Mouse (Mus musculus) lung, postnatal 4 days (tissue): ENCODE measurements around the gene Batf.
"Not testable (repeated sequence)": the region's sequence is repeated elsewhere in the genome, so short reads cannot be mapped to it uniquely, and the experiment has no call there.

ENCODE experiments used
- DNase-seq, 2 experiments: peaks; one replicate each; pipeline ENCODE4 v3.0.0; 2021

Batf gene

DNA sequence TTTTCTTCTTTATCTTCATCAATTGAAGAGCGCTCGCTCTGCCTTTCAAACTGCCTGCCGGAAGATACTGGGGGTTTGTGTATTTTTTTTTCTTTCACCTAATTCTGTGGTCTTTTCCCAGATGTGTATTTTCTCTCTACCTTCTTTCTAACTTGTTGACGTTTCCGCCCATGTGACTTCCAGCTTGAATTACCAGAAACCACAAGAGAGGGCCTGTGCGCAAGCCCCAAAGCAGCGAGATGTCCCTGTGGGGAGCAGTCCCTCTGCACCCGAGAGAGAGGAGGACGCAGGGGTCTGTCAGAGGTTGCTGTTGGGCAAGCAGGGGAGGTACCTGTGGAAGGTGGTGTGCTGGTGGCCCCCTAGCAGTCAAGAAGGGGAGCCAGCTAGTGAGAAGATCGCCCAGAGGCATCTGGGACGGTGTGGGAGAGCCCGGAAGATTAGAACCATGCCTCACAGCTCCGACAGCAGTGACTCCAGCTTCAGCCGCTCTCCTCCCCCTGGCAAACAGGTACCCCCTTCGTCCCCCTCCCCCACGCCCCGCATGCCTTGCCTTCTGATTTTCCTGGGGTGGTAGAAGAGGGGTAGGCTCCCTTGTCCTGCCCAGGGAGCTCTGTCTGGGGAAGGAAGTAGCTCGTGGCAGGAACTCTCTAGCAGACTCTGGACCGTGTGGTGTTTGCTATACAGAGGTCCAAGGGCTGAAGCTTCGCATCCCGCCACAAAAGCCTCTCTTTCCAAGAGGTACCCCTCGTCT, at the start of gene Batf:
Gene Batf, plus strand, starts transcription at position 204 of the 751 bp plus-strand sequence.
- DNase-seq = peak in 1 of 2 experiments; percentile 45

DNA sequence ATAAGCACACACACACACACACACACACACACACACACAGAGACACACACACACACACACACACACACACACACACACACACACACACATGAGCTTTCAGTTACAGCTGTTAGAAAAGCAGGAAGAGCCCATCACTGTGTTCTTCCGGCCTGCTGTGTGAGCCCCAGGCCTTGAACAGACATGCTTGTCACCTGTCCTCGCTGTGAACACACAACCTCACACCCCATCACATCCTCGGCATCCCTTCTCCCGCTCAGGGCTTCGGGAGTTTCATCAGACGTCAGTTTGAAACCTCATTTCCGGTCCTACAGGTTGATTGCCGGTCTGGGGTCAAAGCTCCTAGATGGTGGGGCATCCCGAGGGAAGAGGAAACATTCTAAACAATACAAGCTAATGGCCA, 48.5 kb upstream of the Batf start:
- DNase-seq = no peak

DNA sequence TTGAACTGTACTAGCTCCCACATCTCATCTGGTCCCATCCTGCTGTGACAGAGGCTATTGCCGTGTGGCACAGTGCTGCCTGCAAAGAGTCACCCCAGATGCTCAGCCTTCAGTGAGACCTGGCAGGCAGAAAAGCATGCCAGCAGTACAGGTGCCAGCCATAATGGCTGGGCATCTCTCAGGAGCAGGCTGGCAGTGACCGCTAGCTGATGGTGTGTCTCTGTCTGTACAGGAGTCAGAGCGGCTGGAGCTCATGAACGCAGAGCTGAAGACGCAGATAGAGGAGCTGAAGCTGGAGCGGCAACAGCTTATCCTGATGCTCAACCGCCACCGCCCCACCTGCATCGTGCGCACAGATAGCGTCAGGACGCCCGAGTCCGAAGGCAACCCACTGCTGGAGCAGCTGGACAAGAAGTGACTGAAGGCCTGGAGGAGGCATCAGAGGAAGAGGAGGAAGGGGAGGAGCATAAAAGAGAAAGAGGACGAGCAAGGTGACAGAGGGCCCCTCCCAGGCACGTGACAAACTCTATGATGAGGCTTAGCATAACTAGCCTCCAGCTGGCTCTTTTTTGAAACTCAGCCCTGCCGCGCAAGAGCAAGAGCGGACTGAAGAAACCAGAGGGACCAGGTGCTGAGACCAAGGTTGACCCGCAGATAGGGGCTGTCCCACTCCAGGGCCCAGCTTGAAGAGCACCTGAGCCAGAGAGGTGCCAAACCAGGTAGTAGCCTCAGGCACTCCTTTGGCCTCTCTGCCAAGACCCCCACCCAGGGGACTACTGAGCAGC, 47.7 kb upstream of the Batf start:
- no peak for DNase-seq

DNA sequence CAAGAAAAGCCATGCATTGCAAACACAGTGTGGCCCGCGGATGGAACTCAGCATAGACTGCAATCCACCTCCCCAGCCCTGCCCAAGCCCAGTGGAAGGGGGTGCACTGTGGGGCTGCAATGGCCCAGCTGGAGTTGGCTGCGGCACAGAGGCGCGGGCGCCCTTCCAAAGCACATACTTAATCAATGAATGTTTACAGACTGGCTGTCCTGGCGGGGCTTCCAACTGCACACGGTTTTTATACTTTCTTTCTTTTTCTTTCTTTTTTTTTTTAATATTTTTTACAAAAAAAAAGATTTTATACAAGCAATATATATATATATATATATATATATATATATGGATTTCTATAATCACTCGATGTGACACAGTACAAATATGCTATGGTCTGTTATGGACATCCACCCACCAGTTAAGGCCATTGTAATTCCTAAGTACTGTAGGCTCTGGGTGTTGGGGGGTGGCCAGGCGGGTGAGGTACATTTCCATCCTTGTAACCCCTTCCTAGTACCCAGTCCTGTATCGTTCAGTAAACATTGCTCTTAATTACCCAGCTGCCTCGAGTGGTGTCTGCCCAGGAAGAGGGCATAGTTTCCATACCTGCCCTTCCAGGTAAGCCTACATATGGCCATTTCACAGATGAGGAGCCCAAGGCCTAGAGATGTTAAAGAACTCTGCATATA, 47.0 kb upstream of the Batf start:
- peak; percentile 91 to 95 for DNase-seq

GRCm38 (mm10) chr12:85640852-85641563, 45.5 kb upstream of the Batf start:
- DNase-seq = no peak

GRCm38 (mm10) chr12:85641564-85641931, 44.9 kb upstream of the Batf start:
- DNase-seq = no peak

- no peak for DNase-seq
These were observed 42.7 kb upstream of the Batf start for GRCm38 (mm10) chr12:85643735-85644134.

- peak; percentile 55 to 64 for DNase-seq
These were observed 40.8 kb upstream of the Batf start for GRCm38 (mm10) chr12:85645664-85646063.

DNA sequence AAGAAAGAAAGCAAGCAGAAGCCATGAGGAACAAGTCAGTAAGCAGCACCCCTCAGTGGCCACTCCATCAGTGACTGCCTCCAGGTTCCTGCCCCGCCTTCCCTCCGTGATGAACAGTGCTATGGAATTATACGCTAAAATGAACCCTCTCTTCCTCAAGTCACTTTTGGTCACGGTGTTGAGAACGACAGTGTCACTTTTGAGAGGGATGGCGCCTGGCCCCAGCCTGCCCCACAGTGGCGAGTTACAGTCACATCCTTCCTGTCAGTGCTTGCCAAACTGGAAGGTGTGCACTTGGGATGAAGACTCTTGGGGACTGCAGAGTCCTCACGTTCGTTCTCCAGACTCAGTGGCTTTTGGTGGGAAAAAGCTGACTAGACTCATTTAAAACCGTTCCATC, 39.1 kb upstream of the Batf start:
- DNase-seq = peak; percentile 52 to 57

DNA sequence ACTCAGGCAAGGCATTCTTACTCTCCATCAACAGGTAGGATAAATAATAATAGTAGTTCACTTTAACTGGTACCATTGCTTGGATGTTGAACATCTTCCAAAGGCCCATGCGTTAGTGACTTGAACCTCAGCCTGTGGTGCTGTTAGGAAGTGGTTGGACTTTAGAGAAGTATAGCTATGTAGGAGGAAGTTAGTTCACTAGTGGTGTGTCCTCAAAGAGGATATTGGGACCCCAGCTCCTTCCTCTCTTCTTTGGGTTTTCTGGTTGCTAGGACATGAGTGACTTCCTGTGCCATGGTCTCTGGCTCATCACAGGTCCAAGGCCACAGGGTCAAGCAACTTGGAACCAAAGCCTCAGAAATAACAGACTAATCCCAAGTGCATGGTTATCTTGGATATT, 38.5 kb upstream of the Batf start:
- no peak for DNase-seq

- DNase-seq = peak in 1 of 2 experiments; percentile 35
These were observed 27.1 kb upstream of the Batf start for GRCm38 (mm10) chr12:85659319-85659718.

DNA sequence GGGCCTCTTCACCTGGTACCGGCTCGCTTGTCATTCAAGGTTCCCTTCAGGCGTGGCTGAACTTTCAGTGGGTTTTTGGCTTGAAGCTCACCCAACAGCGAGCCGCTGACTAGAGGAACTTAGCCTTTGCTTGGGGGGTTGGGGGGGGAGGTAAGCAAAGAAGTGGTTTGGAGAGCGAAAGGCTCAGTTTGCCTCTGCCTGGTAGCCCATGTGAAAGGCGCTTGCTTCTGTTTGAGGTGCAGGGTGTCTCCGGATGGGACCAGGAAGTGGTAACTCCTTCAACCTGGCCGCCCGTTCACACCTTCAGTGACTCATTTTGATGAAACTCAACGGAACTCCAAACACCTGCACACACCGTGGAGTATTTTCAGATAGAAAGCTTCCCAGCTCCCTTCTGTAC, 25.6 kb upstream of the Batf start:
- DNase-seq = no peak

DNA sequence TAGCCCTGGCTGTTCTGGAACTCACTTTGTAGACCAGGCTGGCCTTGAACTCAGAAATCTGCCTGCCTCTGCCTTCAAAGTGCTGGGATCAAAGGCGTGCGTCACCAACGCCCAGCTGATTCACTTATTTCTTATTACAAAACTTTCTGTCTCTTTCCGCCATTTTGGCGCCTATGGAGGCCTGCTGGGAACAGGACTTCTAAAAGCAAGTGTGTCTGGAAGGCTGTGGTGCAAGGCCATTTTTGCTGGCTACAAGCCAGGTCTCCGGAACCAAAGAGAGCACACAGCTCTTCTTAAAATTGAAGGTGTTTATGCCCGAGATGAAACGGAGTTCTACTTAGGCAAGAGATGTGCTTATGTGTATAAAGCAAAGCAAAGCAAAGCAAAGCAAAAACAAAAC, 24.2 kb upstream of the Batf start:
- not testable (repeated sequence) for DNase-seq

- peak; percentile 66 to 85 for DNase-seq
These were observed 23.6 kb upstream of the Batf start for GRCm38 (mm10) chr12:85662896-85663295.

- no peak for DNase-seq
These were observed 20.4 kb upstream of the Batf start for GRCm38 (mm10) chr12:85666112-85666511.

DNA sequence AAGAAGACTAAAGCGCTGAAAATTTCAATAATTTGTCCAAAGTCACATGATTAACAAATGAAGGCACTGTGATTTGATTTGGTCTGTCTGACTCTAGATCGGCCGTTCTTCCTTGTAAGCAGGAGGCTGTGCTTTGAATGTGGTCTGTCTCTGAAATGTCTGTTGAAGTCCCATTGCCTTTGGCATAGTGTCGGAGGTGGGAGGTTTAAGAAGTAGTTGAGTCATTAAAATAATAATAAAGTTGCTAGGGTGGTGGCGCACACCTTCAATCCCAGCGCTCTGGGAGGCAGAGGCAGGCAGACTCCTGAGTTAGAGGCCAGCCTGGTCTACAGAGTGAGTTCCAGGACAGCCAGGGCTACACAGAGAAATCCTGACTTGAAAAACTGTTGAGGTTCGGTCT, 19.4 kb upstream of the Batf start:
- DNase-seq = no peak

DNA sequence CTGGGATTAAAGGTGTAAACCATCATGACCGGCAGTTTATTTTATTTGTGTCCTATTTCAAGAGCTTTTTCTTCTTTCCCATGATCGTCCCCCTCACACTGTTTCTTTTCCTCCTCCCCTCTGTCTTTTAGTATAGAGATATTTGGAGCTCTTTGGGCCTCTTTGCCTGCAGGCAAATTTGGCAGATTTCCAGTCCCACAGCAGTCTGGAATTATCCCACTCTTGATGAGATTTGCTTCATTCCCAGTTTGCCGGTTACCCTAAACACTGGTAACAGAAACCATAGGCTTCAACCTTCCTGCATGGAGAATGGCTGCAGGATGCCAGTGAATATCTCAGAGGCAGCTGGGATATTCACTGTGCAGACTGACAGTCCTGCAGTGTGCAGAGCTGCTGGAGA, 17.8 kb upstream of the Batf start:
- no peak for DNase-seq

- DNase-seq = no peak
These were observed 16.4 kb upstream of the Batf start for GRCm38 (mm10) chr12:85670080-85670479.

GRCm38 (mm10) chr12:85673914-85674313, 12.6 kb upstream of the Batf start:
- no peak for DNase-seq

DNA sequence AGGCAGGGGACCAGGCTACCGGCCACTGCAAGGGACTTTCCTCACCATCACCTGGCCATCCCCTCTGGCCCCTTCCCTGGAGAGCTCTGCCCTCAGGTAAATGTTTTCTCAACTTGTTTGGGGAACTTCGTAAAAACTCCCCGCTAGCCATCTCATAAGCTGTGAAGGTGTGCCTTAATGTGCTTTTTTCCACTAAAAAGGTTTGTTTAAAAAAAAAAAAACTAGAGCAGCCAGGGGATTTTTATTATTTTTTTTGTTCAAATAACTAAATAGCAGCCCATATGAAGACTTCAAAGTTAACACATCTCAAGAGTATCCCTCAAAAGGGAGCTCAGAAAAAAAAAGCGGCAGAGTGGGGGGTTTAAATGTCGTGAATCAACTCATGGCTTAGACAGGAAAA, 7.4 kb upstream of the Batf start:
- no peak for DNase-seq

DNA sequence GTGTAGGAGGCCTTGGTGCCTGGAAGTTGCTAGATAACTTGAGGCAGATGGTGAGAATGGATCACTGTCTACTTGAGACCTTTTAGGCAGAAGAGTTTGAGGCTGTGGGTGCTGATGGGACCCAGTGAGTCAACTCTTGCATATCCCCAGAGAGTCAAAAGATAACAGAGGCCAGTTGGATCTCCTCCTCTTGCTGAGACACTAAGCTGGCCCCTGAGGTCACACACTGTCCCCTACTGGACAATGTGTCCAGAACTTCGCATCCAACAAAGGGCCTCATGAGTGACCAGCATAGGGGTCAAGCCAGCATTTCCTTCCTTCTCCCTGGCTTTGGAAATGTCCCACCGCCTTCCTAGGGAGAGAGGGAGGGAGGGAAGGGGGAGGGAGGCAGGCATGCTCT, 6.7 kb upstream of the Batf start:
- no peak for DNase-seq

- no peak for DNase-seq
These were observed 4.1 kb upstream of the Batf start for GRCm38 (mm10) chr12:85682328-85682727.
